Mouse (Mus musculus) heart, embryonic 11.5 days (tissue): Measurements from ENCODE around the gene Adm2. TPM values are rescaled to one million over a fixed set of nuclear protein-coding genes. Genes with fewer than 3 reads are reported as not detected.

ENCODE experiments used
- ATAC-seq: fragments of 200-750 bp; cut with Nextera tagmentation; replicated peaks from 2 replicates; pipeline ENCODE4 v1.8.0; 2017; ENCODE audit warnings: moderate library complexity; ENCODE audit not compliant: insufficient number of reproducible peaks, low FRiP score, low TSS enrichment
- H3K27ac ChIP-seq: fragments of 300-500 bp; sonication (generic); 2 replicates; pipeline ENCODE4 v1.5.1; 2014; ENCODE audit warnings: mild to moderate bottlenecking, low read depth, low read length
- H3K27me3 ChIP-seq: fragments of 300-500 bp; sonication (generic); 2 replicates; pipeline ENCODE4 v1.6.1; 2014; ENCODE audit warnings: mild to moderate bottlenecking, low read length, mixed read lengths; ENCODE audit not compliant: control insufficient read depth, insufficient read depth
- H3K36me3 ChIP-seq: fragments of 300-500 bp; sonication (generic); 2 replicates; pipeline ENCODE4 v1.6.1; 2014; ENCODE audit warnings: mild to moderate bottlenecking, low read length, moderate library complexity, mixed read lengths; ENCODE audit not compliant: control insufficient read depth, insufficient read depth
- H3K4me1 ChIP-seq: fragments of 300-500 bp; sonication (generic); 2 replicates; pipeline ENCODE4 v1.6.1; 2014; ENCODE audit warnings: low read length; ENCODE audit not compliant: control insufficient read depth, insufficient read depth
- H3K4me2 ChIP-seq: fragments of 300-500 bp; sonication (generic); 2 replicates; pipeline ENCODE4 v1.6.1; 2014; ENCODE audit warnings: mild to moderate bottlenecking, moderate library complexity
- H3K4me3 ChIP-seq: fragments of 300-500 bp; sonication (generic); 2 replicates; pipeline ENCODE4 v1.5.1; 2014; ENCODE audit warnings: low read depth, low read length
- H3K9ac ChIP-seq: fragments of 300-500 bp; sonication (generic); 2 replicates; pipeline ENCODE4 v1.6.1; 2014; ENCODE audit warnings: mild to moderate bottlenecking, low read depth, low read length, moderate library complexity
- H3K9me3 ChIP-seq: fragments of 300-500 bp; sonication (generic); replicated peaks from 2 replicates; pipeline ENCODE4 v1.6.1; 2016; ENCODE audit warnings: low read length; ENCODE audit not compliant: control insufficient read depth
- WGBS: fragments of 180-500 bp; shearing (Covaris S2); extraction: QIAGEN DNeasy Blood & Tissue Kit; methylation state at CpG from one replicate; pipeline ENCODE4 v1.1.7; 2014; ENCODE audit not compliant: insufficient replicate concordance; 5-methylcytosine and 5-hydroxymethylcytosine counted together
- microRNA-seq: library from miRNA; unstranded; fragments of <30 nt; microRNA quantifications from one replicate; pipeline ENCODE4, GENCODE M21; 2016; ENCODE audit warnings: borderline number of aligned reads
- polyA plus RNA-seq: library from polyadenylated mRNA; unstranded; fragments of >200 nt; fragmentation: Nextera tagmentation; extraction: Ambion mirVana; gene quantifications from 2 replicates; pipeline ENCODE4 v1.2.1, GENCODE M21; 2014

Adm2 gene
- polyA plus RNA-seq, 1 experiment from 2014 or later, result 1.0 TPM

DNA sequence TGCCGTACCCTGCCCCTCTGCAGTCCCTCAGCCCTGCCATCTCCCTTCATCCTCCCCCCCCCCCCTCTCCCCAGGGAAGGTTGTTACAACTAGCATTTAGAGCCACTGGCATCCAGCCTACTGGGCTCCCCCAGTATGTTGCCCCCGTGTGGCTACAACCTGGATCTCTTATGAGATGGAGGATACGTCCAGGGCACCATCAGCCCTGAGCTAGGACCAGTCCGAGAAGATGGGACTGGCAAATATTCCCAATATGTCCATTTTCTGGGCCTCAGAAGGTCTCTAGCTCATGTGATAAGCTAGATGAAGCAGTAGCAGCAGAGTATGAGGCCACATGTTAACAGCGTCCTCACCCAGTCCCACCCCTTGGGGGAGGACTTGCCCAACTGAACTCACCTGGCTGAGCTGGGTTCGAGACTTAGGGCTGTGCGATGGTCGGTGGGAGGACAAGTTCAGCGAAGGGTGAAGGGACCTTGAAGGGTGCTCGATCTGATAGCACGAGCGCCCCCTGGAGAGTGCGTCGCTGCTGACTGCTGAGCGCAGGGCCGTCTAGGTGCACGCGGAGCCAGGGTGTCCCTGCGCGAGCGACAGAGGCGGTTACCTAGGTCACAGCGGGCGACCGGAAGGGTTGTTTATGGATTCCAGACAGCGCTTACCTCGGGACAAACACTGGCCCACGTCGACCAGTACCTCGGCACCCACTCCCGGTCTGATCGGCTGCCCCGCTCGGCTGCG is 50.7 kb downstream of the Adm2 start:
- H3K4me1 ChIP-seq, result peaks cover 11% of the 10 kb centered on the region

DNA sequence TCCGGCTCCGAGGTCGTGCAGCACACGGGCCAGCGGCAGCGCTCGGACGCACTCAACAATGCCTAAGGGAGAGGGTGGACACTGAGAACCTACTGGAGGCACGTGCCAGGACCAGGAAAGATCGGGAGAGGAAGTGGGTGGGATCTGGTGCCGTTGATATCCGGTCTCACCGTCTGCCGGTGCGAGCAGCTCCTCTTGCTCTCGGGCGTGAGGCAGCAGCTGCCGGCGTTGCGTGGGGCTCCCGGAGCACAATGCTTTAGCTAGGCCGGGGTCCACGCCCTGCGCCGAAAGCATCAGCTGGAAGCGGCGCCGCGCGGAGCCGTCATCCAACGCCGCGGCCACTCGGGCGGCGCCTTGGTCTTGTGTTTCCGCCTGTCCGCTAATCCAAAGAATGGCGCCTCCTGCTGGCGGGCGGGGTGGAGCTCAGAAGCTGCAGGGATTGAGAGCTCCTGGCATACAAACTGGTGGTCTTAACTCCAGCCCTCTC is 51.3 kb downstream of the Adm2 start, which contains the start of gene Sco2:
Sco2 (minus strand) TSS at position 85 of the 487 bp plus-strand sequence.
- Histone ChIP-seq H3K4me3 (peak within 1 kb of the TSS; percentile 72), H3K4me1 (peaks cover 17% of the 10 kb centered on the region), H3K4me2 (peak within 1 kb of the TSS; percentile 82), H3K9ac (peak within 1 kb of the TSS; percentile 79), H3K27me3 (peaks cover 29% of the 10 kb centered on the region), H3K9me3 (no peaks in the 10 kb centered on the region), H3K27ac (peak within 1 kb of the TSS; percentile 94), H3K36me3 (peaks cover 28% of the 10 kb centered on the region)
- ATAC-seq, result peak; percentile 79
- WGBS, result under 1% methylated on average over 42 of the region's 42 CpGs

More for the DNA sequence above, 50.7 kb downstream of the Adm2 start:
- H3K4me2 ChIP-seq, result peak overlapping the region; percentile 82
- H3K9ac ChIP-seq, result peak overlapping the region; percentile 79
- peaks cover 23% of the 10 kb centered on the region for H3K27me3 ChIP-seq
- ATAC-seq, result peak; percentile 71
- 2% methylated on average over 35 of the region's 35 CpGs for WGBS
- H3K9me3 ChIP-seq, result no peaks in the 10 kb centered on the region
- peak overlapping the region; percentile 72 for H3K4me3 ChIP-seq
- H3K36me3 ChIP-seq, result peaks cover 33% of the 10 kb centered on the region
- peak overlapping the region; percentile 94 for H3K27ac ChIP-seq

Small RNA genes within 50 kb of the gene (microRNA-seq; reads per million reads assigned to microRNA genes)
- gene Mir6959, result 0.47 reads per million

Other genes starting within 250 kb of the Adm2 start
- gene Trabd, start 247.6 kb upstream of the Adm2 start, polyA plus RNA-seq, result 51.7 and 52.6 TPM in 2 replicates
- gene Selenoo, start 233.6 kb upstream of the Adm2 start, polyA plus RNA-seq, result 9.5 and 9.9 TPM in 2 replicates
- gene Tubgcp6, start 199.6 kb upstream of the Adm2 start, polyA plus RNA-seq, result 13.1 and 14.1 TPM in 2 replicates
- 10.5 and 11.4 TPM in 2 replicates for gene Hdac10, start 194.0 kb upstream of the Adm2 start, polyA plus RNA-seq
- gene Mapk12, start 182.0 kb upstream of the Adm2 start, polyA plus RNA-seq, result 20.7 and 24.6 TPM in 2 replicates
- gene Mapk11, start 173.1 kb upstream of the Adm2 start, polyA plus RNA-seq, result 3.2 and 4.2 TPM in 2 replicates
- 84.6 and 95.1 TPM in 2 replicates for gene Plxnb2, start 141.9 kb upstream of the Adm2 start, polyA plus RNA-seq
- 18.0 and 18.5 TPM in 2 replicates for gene Dennd6b, start 126.2 kb upstream of the Adm2 start, polyA plus RNA-seq
- 20.5 and 23.5 TPM in 2 replicates for gene Ppp6r2, start 111.2 kb upstream of the Adm2 start, polyA plus RNA-seq
- 45.7 and 50.8 TPM in 2 replicates for gene Sbf1, start 7.4 kb upstream of the Adm2 start, polyA plus RNA-seq
- not detected in 2 replicates for gene Miox, start 11.7 kb downstream of the Adm2 start, polyA plus RNA-seq
- 29.7 and 37.3 TPM in 2 replicates for gene Lmf2, start 32.9 kb downstream of the Adm2 start, polyA plus RNA-seq
- gene Ncaph2, start 33.0 kb downstream of the Adm2 start, polyA plus RNA-seq, result 107 and 109 TPM in 2 replicates
- gene Sco2, start 51.1 kb downstream of the Adm2 start, polyA plus RNA-seq, result 7.4 TPM in 2 replicates
- gene Tymp, start 54.3 kb downstream of the Adm2 start, polyA plus RNA-seq, result 0.86 and 1.5 TPM in 2 replicates
- gene Odf3b, start 56.6 kb downstream of the Adm2 start, polyA plus RNA-seq, result 0.54 and 1.00 TPM in 2 replicates
- not detected in 2 replicates for gene Klhdc7b, start 62.2 kb downstream of the Adm2 start, polyA plus RNA-seq
- gene Syce3, start 87.8 kb downstream of the Adm2 start, polyA plus RNA-seq, result not detected in 2 replicates
- gene Cpt1b, start 103.1 kb downstream of the Adm2 start, polyA plus RNA-seq, result 111 and 129 TPM in 2 replicates
- gene C730034F03Rik, start 106.9 kb downstream of the Adm2 start, polyA plus RNA-seq, result 1.7 and 2.4 TPM in 2 replicates
- 0.86 TPM in 1 of 2 replicates, not detected in the other for gene Gm44502, start 107.0 kb downstream of the Adm2 start, polyA plus RNA-seq
- 67.6 and 68.1 TPM in 2 replicates for gene Chkb, start 107.2 kb downstream of the Adm2 start, polyA plus RNA-seq
- gene Mapk8ip2, start 131.2 kb downstream of the Adm2 start, polyA plus RNA-seq, result 0.19 and 0.68 TPM in 2 replicates
- gene Arsa, start 154.7 kb downstream of the Adm2 start, polyA plus RNA-seq, result 9.4 TPM in 2 replicates
- 2.1 and 2.7 TPM in 2 replicates for gene Shank3, start 176.9 kb downstream of the Adm2 start, polyA plus RNA-seq
- 0.20 TPM in 2 replicates for gene Acr, start 245.6 kb downstream of the Adm2 start, polyA plus RNA-seq